Mouse (Mus musculus): ENCODE measurements around the gene Sectm1a. TPM values are rescaled to one million over a fixed set of nuclear protein-coding genes. Genes with fewer than 3 reads are reported as not detected.
"Not testable (repeated sequence)": the region's sequence is repeated elsewhere in the genome, so short reads cannot be mapped to it uniquely, and the experiment has no call there.

Gene Sectm1a
- polyA plus RNA-seq, 1 experiment from 2014 or later, result not detected

DNA sequence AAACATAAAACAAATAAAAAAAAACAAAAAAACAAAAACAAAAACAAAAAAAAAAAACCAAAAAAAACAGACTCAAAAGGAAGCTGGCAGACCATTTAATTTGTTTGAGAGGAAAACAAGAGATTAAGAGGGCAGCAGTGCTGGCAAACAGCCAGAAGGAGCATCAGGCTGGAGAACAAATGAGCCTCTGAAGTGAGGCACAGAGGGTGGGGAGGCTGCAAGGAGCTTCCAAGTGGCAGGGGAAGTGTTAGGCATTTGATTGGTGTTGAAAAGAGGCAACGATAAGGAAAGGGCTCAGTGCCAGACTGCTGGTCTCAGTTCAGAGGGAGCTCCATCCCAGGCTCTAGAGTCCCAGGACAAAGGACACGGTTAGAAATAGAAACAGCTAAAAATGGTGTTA lies 29.0 kb upstream of the Sectm1a start:
- H3K4me1 ChIP-seq, result peaks cover 23% of the 10 kb centered on the region
- 5% methylated on average over 2 of the region's 2 CpGs for WGBS
- H3K4me3 ChIP-seq, result no peak overlapping the region
- no peaks in the 10 kb centered on the region for H3K9me3 ChIP-seq
- DNase-seq (ENCODE audit: low spot score), result peak; percentile 92
- H3K27ac ChIP-seq, result no peak overlapping the region
- no peaks in the 10 kb centered on the region for H3K36me3 ChIP-seq
- no peaks in the 10 kb centered on the region for H3K27me3 ChIP-seq (ENCODE audit: insufficient read depth, poor library complexity, severe bottlenecking)

GRCm38 (mm10) chr11:121108061-121108460 lies 27.0 kb upstream of the Sectm1a start:
- no peak for DNase-seq (ENCODE audit: low spot score)
- peak overlapping the region; percentile 62; the same call in 1 of the 2 replicates for H3K27ac ChIP-seq
- WGBS, result 33% methylated on average over 9 of the region's 9 CpGs
- peaks cover 23% of the 10 kb centered on the region for H3K4me1 ChIP-seq
- no peaks in the 10 kb centered on the region for H3K36me3 ChIP-seq
- H3K27me3 ChIP-seq (ENCODE audit: insufficient read depth, poor library complexity, severe bottlenecking), result no peaks in the 10 kb centered on the region
- H3K4me3 ChIP-seq, result 0 out of 2 replicates have a peak overlapping the region, but pooled peaks have one; percentile 15
- no peaks in the 10 kb centered on the region for H3K9me3 ChIP-seq

DNA sequence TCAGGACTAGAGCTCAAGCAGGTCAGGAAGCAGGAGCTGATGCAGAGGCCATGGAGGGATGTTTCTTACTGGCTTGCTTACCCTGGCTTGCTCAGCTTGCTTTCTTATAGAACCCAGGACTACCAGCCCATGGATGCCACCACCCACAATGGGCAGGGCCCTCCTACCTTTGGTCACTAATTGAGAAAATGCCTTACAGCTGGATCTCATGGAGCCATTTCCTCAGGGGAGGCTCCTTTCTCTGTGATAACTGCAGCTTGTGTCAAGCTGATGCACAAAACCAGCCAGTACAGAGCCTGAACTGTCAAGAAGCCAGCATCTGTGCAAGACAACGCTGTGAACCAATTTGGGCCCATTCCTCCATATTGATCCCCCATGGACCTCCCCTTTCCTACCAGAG lies 26.2 kb upstream of the Sectm1a start:
- Histone ChIP-seq H3K4me1 (peaks cover 23% of the 10 kb centered on the region), H3K27ac (peak overlapping the region; percentile 62; the same call in 1 of the 2 replicates)
- H3K4me3 ChIP-seq; H3K9me3 ChIP-seq; DNase-seq (ENCODE audit: low spot score); H3K27me3 ChIP-seq (ENCODE audit: insufficient read depth, poor library complexity, severe bottlenecking); H3K36me3 ChIP-seq: not testable (repeated sequence)
- WGBS, result 75% methylated on average over 1 of the region's 1 CpGs

DNA sequence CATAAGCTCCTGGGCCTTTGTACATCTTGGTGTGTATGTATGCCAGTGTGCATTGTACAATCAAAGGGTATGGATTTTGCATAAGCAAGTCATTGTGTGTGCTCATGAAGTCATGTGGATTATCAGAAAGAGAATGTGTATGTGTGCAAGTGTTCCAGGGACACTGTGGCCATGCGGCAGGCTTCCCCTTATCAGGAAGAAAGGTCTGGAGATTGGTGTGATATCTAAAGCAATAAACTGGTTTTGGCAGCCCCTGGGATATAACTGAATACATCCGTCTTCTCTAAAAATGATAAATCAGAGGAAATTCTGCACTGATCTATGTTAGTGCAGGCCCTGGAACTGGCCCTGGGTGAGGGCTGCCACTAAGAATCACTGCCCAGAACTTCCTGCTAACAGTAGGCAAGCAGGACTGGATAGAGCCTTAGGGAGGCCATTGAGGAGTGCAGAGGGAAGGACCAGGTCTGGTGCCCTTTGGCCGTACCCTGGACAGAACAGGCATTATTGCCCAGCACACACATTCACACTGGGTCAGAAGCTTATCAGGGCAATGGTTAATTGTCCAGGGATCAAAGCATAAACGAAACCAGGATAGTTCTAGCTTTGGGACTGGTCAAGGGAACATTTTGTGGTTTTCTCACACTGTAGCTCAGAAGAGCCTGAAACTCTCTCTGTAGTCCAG lies 20.2 kb upstream of the Sectm1a start:
- Histone ChIP-seq H3K9me3 (no peaks in the 10 kb centered on the region), H3K4me1 (peaks cover 16% of the 10 kb centered on the region)
- 73% methylated on average over 4 of the region's 4 CpGs for WGBS

DNA sequence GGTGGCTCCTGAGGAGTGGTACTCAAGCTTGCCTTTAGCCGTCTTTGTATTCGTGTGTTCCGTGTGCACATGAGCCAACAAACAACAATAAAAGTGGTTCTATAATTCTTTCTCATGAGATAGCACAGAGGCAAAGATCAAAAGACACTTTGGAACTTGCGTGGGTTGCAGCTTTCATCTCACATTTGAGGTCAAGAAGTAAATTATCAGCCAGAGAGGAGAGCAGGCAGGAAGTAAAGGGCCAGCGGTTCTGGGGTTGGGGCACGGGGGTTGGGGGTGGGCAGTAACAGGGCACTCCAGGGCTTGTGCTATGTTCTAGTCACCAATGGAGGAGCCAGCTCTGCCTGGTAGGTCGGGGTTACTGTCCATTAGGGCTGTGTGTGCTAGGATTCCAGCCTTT lies 19.7 kb upstream of the Sectm1a start:
- DNase-seq (ENCODE audit: low spot score), result no peak
- no peak overlapping the region for H3K4me3 ChIP-seq
- peaks cover 16% of the 10 kb centered on the region for H3K4me1 ChIP-seq
- no peaks in the 10 kb centered on the region; the same call in 1 of the 2 replicates for H3K27me3 ChIP-seq (ENCODE audit: insufficient read depth, poor library complexity, severe bottlenecking)
- no peaks in the 10 kb centered on the region for H3K36me3 ChIP-seq
- H3K27ac ChIP-seq, result no peak overlapping the region
- no peaks in the 10 kb centered on the region for H3K9me3 ChIP-seq
- WGBS, result 59% methylated on average over 7 of the region's 7 CpGs

More for the DNA sequence above, 20.2 kb upstream of the Sectm1a start:
- DNase-seq (ENCODE audit: low spot score), result no peak
- Histone ChIP-seq H3K4me3 (no peak overlapping the region), H3K36me3 (no peaks in the 10 kb centered on the region), H3K27ac (no peak overlapping the region), H3K27me3 (ENCODE audit: insufficient read depth, poor library complexity, severe bottlenecking) (no peaks in the 10 kb centered on the region; the same call in 1 of the 2 replicates)

DNA sequence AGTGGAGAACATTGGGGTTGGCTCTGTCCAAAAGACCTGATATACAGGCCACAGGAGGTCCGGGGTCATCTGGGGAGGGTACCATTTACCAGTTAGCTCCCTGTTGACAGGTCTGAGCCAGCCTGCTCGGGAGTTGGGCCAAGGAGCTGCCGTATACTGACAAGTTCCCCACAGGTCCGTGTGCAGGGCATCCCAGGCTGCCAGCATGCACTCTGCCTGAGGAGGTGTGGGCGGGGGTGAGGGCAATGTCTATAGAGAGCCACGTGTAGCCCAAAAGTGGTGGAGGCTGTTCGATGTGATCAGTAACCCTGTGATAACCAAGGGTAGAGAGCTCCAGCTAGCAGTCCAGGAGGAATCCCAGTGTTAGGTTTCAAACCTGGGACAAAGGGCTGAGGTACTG lies 18.7 kb upstream of the Sectm1a start:
- H3K4me1 ChIP-seq, result peaks cover 16% of the 10 kb centered on the region
- no peak for DNase-seq (ENCODE audit: low spot score)
- H3K36me3 ChIP-seq, result no peaks in the 10 kb centered on the region
- no peak overlapping the region for H3K4me3 ChIP-seq
- no peaks in the 10 kb centered on the region; the same call in 1 of the 2 replicates for H3K27me3 ChIP-seq (ENCODE audit: insufficient read depth, poor library complexity, severe bottlenecking)
- WGBS, result 66% methylated on average over 7 of the region's 7 CpGs
- no peaks in the 10 kb centered on the region for H3K9me3 ChIP-seq
- H3K27ac ChIP-seq, result 0 out of 2 replicates have a peak overlapping the region, but pooled peaks have one; percentile 11

GRCm38 (mm10) chr11:121092606-121093585 lies 11.9 kb upstream of the Sectm1a start:
- Histone ChIP-seq H3K4me1 (peaks cover 20% of the 10 kb centered on the region), H3K27ac (no peak overlapping the region), H3K27me3 (ENCODE audit: insufficient read depth, poor library complexity, severe bottlenecking) (0 out of 2 replicates have a peak, but pooled peaks cover 6% of the 10 kb centered on the region), H3K9me3 (no peaks in the 10 kb centered on the region), H3K36me3 (no peaks in the 10 kb centered on the region), H3K4me3 (no peak overlapping the region)
- WGBS, result 84% methylated on average over 14 of the region's 14 CpGs
- DNase-seq (ENCODE audit: low spot score), result no peak

GRCm38 (mm10) chr11:121090943-121091342 lies 9.9 kb upstream of the Sectm1a start:
- H3K36me3 ChIP-seq, result no peaks in the 10 kb centered on the region
- no peak overlapping the region for H3K4me3 ChIP-seq
- no peak for DNase-seq (ENCODE audit: low spot score)
- H3K4me1 ChIP-seq, result peaks cover 15% of the 10 kb centered on the region; the same call in 1 of the 2 replicates
- H3K9me3 ChIP-seq, result no peaks in the 10 kb centered on the region
- no peak overlapping the region for H3K27ac ChIP-seq
- H3K27me3 ChIP-seq (ENCODE audit: insufficient read depth, poor library complexity, severe bottlenecking), result 0 out of 2 replicates have a peak, but pooled peaks cover 6% of the 10 kb centered on the region
- WGBS, result 52% methylated on average over 4 of the region's 4 CpGs

GRCm38 (mm10) chr11:121089756-121090546 lies 8.9 kb upstream of the Sectm1a start:
- DNase-seq (ENCODE audit: low spot score), result no peak
- H3K36me3 ChIP-seq, result no peaks in the 10 kb centered on the region
- H3K9me3 ChIP-seq, result no peaks in the 10 kb centered on the region
- WGBS, result 83% methylated on average over 2 of the region's 2 CpGs
- no peak overlapping the region for H3K4me3 ChIP-seq
- H3K27ac ChIP-seq, result no peak overlapping the region
- peaks cover 17% of the 10 kb centered on the region; the same call in 1 of the 2 replicates for H3K4me1 ChIP-seq
- H3K27me3 ChIP-seq (ENCODE audit: insufficient read depth, poor library complexity, severe bottlenecking), result 0 out of 2 replicates have a peak, but pooled peaks cover 6% of the 10 kb centered on the region

GRCm38 (mm10) chr11:121088997-121089396 lies 8.0 kb upstream of the Sectm1a start:
- WGBS, result 40% methylated on average over 6 of the region's 6 CpGs
- Histone ChIP-seq H3K27ac (no peak overlapping the region), H3K4me3 (no peak overlapping the region), H3K27me3 (ENCODE audit: insufficient read depth, poor library complexity, severe bottlenecking) (0 out of 2 replicates have a peak, but pooled peaks cover 6% of the 10 kb centered on the region), H3K4me1 (peaks cover 17% of the 10 kb centered on the region; the same call in 1 of the 2 replicates), H3K9me3 (no peaks in the 10 kb centered on the region), H3K36me3 (no peaks in the 10 kb centered on the region)
- no peak for DNase-seq (ENCODE audit: low spot score)

GRCm38 (mm10) chr11:121086296-121086695 lies 5.3 kb upstream of the Sectm1a start:
- H3K27me3 ChIP-seq (ENCODE audit: insufficient read depth, poor library complexity, severe bottlenecking), result peaks cover 5% of the 10 kb centered on the region
- no peak overlapping the region for H3K4me3 ChIP-seq
- peaks cover 20% of the 10 kb centered on the region; the same call in 1 of the 2 replicates for H3K4me1 ChIP-seq
- no peak for DNase-seq (ENCODE audit: low spot score)
- no peak overlapping the region for H3K27ac ChIP-seq
- H3K9me3 ChIP-seq, result no peaks in the 10 kb centered on the region
- no peaks in the 10 kb centered on the region for H3K36me3 ChIP-seq
- 29% methylated on average over 4 of the region's 4 CpGs for WGBS

DNA sequence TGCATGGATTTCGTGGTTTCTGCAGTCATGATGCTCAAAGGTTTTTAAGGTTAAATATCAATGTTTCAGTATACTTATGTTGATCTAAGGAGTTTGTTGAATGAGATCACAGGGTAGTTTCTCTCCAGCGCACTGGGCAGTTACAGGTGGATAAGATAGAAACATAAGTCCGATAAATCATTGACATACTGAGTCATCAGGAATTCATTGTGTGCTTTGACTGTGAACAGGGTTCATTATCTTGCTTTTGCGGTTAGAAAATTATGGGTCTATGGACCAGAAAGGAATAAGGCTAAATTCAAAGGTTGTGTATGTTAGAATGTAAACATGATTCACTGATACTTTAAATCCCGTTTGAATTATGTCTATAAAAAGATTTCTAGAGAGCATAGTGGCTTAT lies 4.2 kb upstream of the Sectm1a start:
- H3K4me3 ChIP-seq, result no peak overlapping the region
- no peaks in the 10 kb centered on the region for H3K9me3 ChIP-seq
- peaks cover 11% of the 10 kb centered on the region for H3K27me3 ChIP-seq (ENCODE audit: insufficient read depth, poor library complexity, severe bottlenecking)
- H3K36me3 ChIP-seq, result no peaks in the 10 kb centered on the region
- H3K4me1 ChIP-seq, result peaks cover 20% of the 10 kb centered on the region; the same call in 1 of the 2 replicates
- no peak for DNase-seq (ENCODE audit: low spot score)
- WGBS, result 74% methylated on average over 5 of the region's 5 CpGs
- H3K27ac ChIP-seq, result no peak overlapping the region

Data from heart, embryonic 10.5 days (tissue).